Mouse (Mus musculus) G1E (cell line): ENCODE measurements around the gene 2610507B11Rik.

Experiments used
- CTCF ChIP-seq: IDR thresholded peaks from 2 replicates; pipeline ENCODE4 v1.5.1; 2012; ENCODE audit warnings: low read depth, low read length, inconsistent platforms, mixed read lengths
- TAL1 ChIP-seq: conservative IDR thresholded peaks from 2 replicates; pipeline ENCODE4 v1.6.1; 2012; ENCODE audit warnings: low read depth, low read length, inconsistent platforms, mixed read lengths

DNA sequence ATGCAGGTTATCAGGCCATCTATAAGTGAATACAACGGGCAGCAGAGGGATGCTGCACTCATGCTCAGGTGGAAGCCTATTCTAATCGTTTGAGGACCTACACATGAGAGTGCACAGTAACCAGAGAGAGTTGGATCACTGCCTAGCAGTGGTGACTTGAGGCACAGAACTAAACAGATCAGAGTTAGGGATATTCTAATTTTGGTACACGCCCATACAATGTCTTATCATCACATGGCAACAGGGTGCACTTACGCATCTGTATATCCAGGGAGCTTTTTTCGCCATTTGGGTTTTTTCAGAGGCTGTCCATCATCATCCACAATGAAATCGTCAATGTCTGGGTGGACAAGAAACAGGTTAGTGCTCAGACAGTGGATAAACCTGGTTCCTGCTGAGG is 30.0 kb upstream of the 2610507B11Rik start:
- TF ChIP-seq CTCF (no peak), TAL1 (no peak)
